Mouse (Mus musculus) kidney, embryonic 16.5 days (tissue): ENCODE data around the gene Wfdc6b. TPM values are rescaled to one million over a fixed set of nuclear protein-coding genes. Genes with fewer than 3 reads are reported as not detected.
"Not testable (repeated sequence)": the region's sequence is repeated elsewhere in the genome, so short reads cannot be mapped to it uniquely, and the experiment has no call there.

ENCODE experiments used
- ATAC-seq: fragments of 200-750 bp; cut with Nextera tagmentation; 2 replicates; pipeline ENCODE4 v1.8.0; 2017; ENCODE audit warnings: moderate TSS enrichment; ENCODE audit not compliant: low FRiP score, low TSS enrichment
- H3K27ac ChIP-seq: fragments of 300-500 bp; sonication (generic); 2 replicates; pipeline ENCODE4 v1.5.1; 2014; ENCODE audit warnings: low read length
- H3K27me3 ChIP-seq: fragments of 300-500 bp; sonication (generic); 2 replicates; pipeline ENCODE4 v1.6.1; 2014; ENCODE audit warnings: low read length, control low read depth, mixed read lengths; ENCODE audit not compliant: insufficient read depth
- H3K36me3 ChIP-seq: fragments of 300-500 bp; sonication (generic); 2 replicates; pipeline ENCODE4 v1.6.1; 2014; ENCODE audit warnings: low read length, control low read depth, mixed read lengths; ENCODE audit not compliant: insufficient read depth
- H3K4me1 ChIP-seq: fragments of 300-500 bp; sonication (generic); 2 replicates; pipeline ENCODE4 v1.6.1; 2014; ENCODE audit warnings: low read length, control low read depth, mixed read lengths; ENCODE audit not compliant: insufficient read depth
- H3K4me2 ChIP-seq: fragments of 300-500 bp; sonication (generic); replicated peaks from 2 replicates; pipeline ENCODE4 v1.6.1; 2014; ENCODE audit warnings: low read depth, low read length
- H3K4me3 ChIP-seq: fragments of 300-500 bp; sonication (generic); 2 replicates; pipeline ENCODE4 v1.5.1; 2014; ENCODE audit warnings: mild to moderate bottlenecking, low read length
- H3K9ac ChIP-seq: fragments of 300-500 bp; sonication (generic); replicated peaks from 2 replicates; pipeline ENCODE4 v1.6.1; 2014; ENCODE audit warnings: low read length
- H3K9me3 ChIP-seq: fragments of 300-500 bp; sonication (generic); 2 replicates; pipeline ENCODE4 v1.6.1; 2016; ENCODE audit warnings: low read length, control low read depth
- WGBS: fragments of 180-500 bp; shearing (Covaris S2); extraction: QIAGEN DNeasy Blood & Tissue Kit; methylation state at CpG from one replicate; pipeline ENCODE4 v1.1.7; 2014; 5-methylcytosine and 5-hydroxymethylcytosine counted together
- polyA plus RNA-seq: library from polyadenylated mRNA; unstranded; fragments of >200 nt; fragmentation: Nextera tagmentation; extraction: Ambion mirVana; gene quantifications from 2 replicates; pipeline ENCODE4 v1.2.1, GENCODE M21; 2015

Wfdc6b gene
- polyA plus RNA-seq: not detected in 2 replicates

DNA sequence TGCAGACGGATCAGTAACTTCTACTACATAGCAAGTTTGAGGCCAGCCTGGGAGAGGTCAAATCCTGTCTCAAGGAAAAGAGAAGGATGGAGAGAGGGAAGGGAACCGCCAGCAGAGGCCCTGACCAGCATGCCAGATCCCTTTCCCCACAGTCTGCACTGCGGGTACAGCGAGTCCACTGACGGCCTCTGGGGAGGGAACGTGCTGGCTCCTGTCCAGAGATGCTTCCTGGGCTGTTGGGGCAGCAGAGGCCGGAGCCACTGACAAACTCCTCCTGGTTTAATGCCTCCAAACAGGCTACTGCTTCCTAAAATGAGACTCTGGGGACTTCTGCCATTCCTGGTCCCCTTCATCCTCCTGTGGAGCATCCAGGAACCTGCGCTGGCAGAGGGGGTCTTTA is at the start of gene Wfdc6b, which contains the start of gene Wfdc8:
Gene Wfdc6b, plus strand, starts transcription at position 52 of the 400 bp plus-strand sequence.
Gene Wfdc8, minus strand, starts transcription at position 156 of the 400 bp plus-strand sequence.
- H3K4me1 ChIP-seq, H3K9ac ChIP-seq, H3K4me3 ChIP-seq, H3K27me3 ChIP-seq, H3K4me2 ChIP-seq, ATAC-seq, H3K27ac ChIP-seq, H3K9me3 ChIP-seq, H3K36me3 ChIP-seq: not testable (repeated sequence)
- WGBS: 41% methylated on average over 8 of the region's 8 CpGs

DNA sequence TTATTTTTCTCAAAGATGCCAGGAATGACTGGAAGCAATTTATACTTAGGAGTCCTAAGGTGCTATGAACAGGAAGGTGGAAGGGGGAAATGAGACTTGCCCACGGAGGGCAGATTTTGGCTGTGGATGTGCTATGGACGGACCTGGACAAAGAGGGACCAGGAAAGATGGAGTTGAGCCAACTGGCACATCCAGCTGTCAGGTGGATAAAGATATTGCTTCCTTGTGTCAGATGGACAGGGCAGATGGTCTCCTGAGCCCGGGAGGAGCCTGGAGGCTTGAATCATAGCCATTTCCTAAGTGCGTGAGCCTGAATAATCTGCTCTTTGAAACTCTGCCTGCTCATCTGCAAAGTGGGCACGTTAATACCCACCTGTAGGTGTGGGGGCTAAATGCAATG is 49.0 kb upstream of the Wfdc6b start:
- Histone ChIP-seq H3K36me3 (peaks cover 17% of the 10 kb centered on the region), H3K27me3 (0 out of 2 replicates have a peak, but pooled peaks cover 6% of the 10 kb centered on the region), H3K9me3 (peaks cover 6% of the 10 kb centered on the region; the same call in 1 of the 2 replicates), H3K4me2 (peak overlapping the region; percentile 85), H3K9ac (peak overlapping the region; percentile 80), H3K4me3 (peak overlapping the region; percentile 57), H3K4me1 (peaks cover 19% of the 10 kb centered on the region), H3K27ac (no peak overlapping the region)
- 63% methylated on average over 5 of the region's 5 CpGs for WGBS
- no peak for ATAC-seq

GRCm38 (mm10) chr2:164566997-164567396 is 46.3 kb upstream of the Wfdc6b start:
- no peak overlapping the region for H3K4me2 ChIP-seq
- no peak for ATAC-seq
- peaks cover 19% of the 10 kb centered on the region for H3K4me1 ChIP-seq
- H3K36me3 ChIP-seq: peaks cover 17% of the 10 kb centered on the region
- no peak overlapping the region for H3K27ac ChIP-seq
- 79% methylated on average over 2 of the region's 2 CpGs for WGBS
- H3K9ac ChIP-seq: no peak overlapping the region
- peaks cover 6% of the 10 kb centered on the region; the same call in 1 of the 2 replicates for H3K9me3 ChIP-seq
- H3K27me3 ChIP-seq: 0 out of 2 replicates have a peak, but pooled peaks cover 6% of the 10 kb centered on the region
- no peak overlapping the region for H3K4me3 ChIP-seq

GRCm38 (mm10) chr2:164567460-164567859 is 45.9 kb upstream of the Wfdc6b start:
- Histone ChIP-seq H3K9me3 (peaks cover 6% of the 10 kb centered on the region; the same call in 1 of the 2 replicates), H3K27ac (no peak overlapping the region), H3K27me3 (0 out of 2 replicates have a peak, but pooled peaks cover 2% of the 10 kb centered on the region), H3K4me1 (peaks cover 17% of the 10 kb centered on the region), H3K4me3 (no peak overlapping the region), H3K36me3 (peaks cover 17% of the 10 kb centered on the region), H3K4me2 (no peak overlapping the region), H3K9ac (no peak overlapping the region)
- 88% methylated on average over 5 of the region's 5 CpGs for WGBS
- ATAC-seq: no peak

DNA sequence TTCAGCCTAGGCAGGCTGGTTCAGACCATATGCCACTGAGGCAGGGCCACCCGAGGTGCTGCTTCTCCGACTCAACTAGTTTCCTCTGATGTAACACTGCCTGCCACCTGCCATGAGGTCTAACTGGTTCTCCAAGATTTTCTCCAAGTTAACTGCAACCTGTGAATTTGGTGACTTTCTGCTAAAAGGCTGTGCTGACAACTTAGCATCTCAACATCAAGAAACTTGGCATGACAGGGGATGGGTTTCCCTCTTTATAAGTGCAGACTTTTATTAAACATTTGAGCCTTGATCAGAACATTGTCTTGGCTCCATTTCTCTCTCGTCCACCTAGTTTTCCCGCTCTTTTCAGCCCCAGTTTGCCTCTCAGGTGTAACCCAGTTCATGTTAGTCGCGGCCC is 40.0 kb upstream of the Wfdc6b start, which contains the start of gene Spint3:
Gene Spint3, minus strand, starts transcription at position 101 of the 400 bp plus-strand sequence.
- not testable (repeated sequence) for H3K27ac ChIP-seq, H3K27me3 ChIP-seq, H3K4me2 ChIP-seq, H3K9ac ChIP-seq, H3K9me3 ChIP-seq, ATAC-seq, H3K36me3 ChIP-seq, H3K4me3 ChIP-seq, H3K4me1 ChIP-seq
- WGBS: 83% methylated on average over 6 of the region's 6 CpGs

GRCm38 (mm10) chr2:164585025-164585725 is 28.1 kb upstream of the Wfdc6b start, which contains the start of gene Wfdc6a:
Gene Wfdc6a (minus strand): TSS chr2:164585447.
- H3K9ac ChIP-seq, H3K4me3 ChIP-seq, H3K27ac ChIP-seq, ATAC-seq, H3K36me3 ChIP-seq, H3K9me3 ChIP-seq, H3K4me2 ChIP-seq, H3K27me3 ChIP-seq: not testable (repeated sequence)
- H3K4me1 ChIP-seq: peaks cover 12% of the 10 kb centered on the region
- 57% methylated on average over 13 of the region's 13 CpGs for WGBS

- Histone ChIP-seq H3K27me3 (no peaks in the 10 kb centered on the region), H3K9ac (no peak overlapping the region), H3K4me2 (no peak overlapping the region), H3K36me3 (no peaks in the 10 kb centered on the region), H3K4me3 (no peak overlapping the region), H3K9me3 (no peaks in the 10 kb centered on the region), H3K27ac (no peak overlapping the region), H3K4me1 (peaks cover 12% of the 10 kb centered on the region)
- no peak; the same call in 1 of the 2 replicates for ATAC-seq
- WGBS: 8% methylated on average over 4 of the region's 4 CpGs
Measured at GRCm38 (mm10) chr2:164592014-164592413, 21.3 kb upstream of the Wfdc6b start.

- WGBS: 85% methylated on average over 4 of the region's 4 CpGs
- Histone ChIP-seq H3K27me3 (no peaks in the 10 kb centered on the region), H3K9ac (no peak within 1 kb of the TSS), H3K9me3 (no peaks in the 10 kb centered on the region), H3K4me2 (no peak within 1 kb of the TSS), H3K4me3 (no peak within 1 kb of the TSS), H3K27ac (no peak within 1 kb of the TSS), H3K36me3 (no peaks in the 10 kb centered on the region), H3K4me1 (peaks cover 12% of the 10 kb centered on the region)
- no peak for ATAC-seq
Measured at GRCm38 (mm10) chr2:164593494-164593893, 19.8 kb upstream of the Wfdc6b start, which contains the start of gene Eppin. Gene Eppin (minus strand): TSS chr2:164593594.

GRCm38 (mm10) chr2:164600179-164600578 is 13.1 kb upstream of the Wfdc6b start:
- Histone ChIP-seq H3K4me2 (no peak overlapping the region), H3K9ac (no peak overlapping the region), H3K4me1 (no peaks in the 10 kb centered on the region), H3K4me3 (no peak overlapping the region), H3K36me3 (no peaks in the 10 kb centered on the region), H3K9me3 (no peaks in the 10 kb centered on the region), H3K27me3 (no peaks in the 10 kb centered on the region), H3K27ac (no peak overlapping the region)
- ATAC-seq: no peak
- WGBS: 73% methylated on average over 3 of the region's 3 CpGs

GRCm38 (mm10) chr2:164603482-164603881 is 9.8 kb upstream of the Wfdc6b start:
- ATAC-seq: no peak
- H3K27me3 ChIP-seq: no peaks in the 10 kb centered on the region
- H3K4me1 ChIP-seq: no peaks in the 10 kb centered on the region
- no peaks in the 10 kb centered on the region for H3K36me3 ChIP-seq
- H3K9ac ChIP-seq: no peak overlapping the region
- no peak overlapping the region for H3K4me2 ChIP-seq
- H3K4me3 ChIP-seq: no peak overlapping the region
- no peak overlapping the region for H3K27ac ChIP-seq
- 85% methylated on average over 3 of the region's 3 CpGs for WGBS
- no peaks in the 10 kb centered on the region for H3K9me3 ChIP-seq
